Mouse (Mus musculus) liver, embryonic 12.5 days (tissue): ENCODE data around the gene Csnk1d. TPM values are rescaled to one million over a fixed set of nuclear protein-coding genes. Genes with fewer than 3 reads are reported as not detected.

Source experiments
- ATAC-seq: fragments of 200-750 bp; cut with Nextera tagmentation; 2 replicates; pipeline ENCODE4 v1.8.0; 2017; ENCODE audit warnings: moderate number of reproducible peaks, mild to moderate bottlenecking, moderate library complexity
- H3K27ac ChIP-seq: fragments of 300-500 bp; sonication (generic); 2 replicates; pipeline ENCODE4 v1.5.1; 2016; ENCODE audit warnings: mild to moderate bottlenecking
- H3K27me3 ChIP-seq: fragments of 300-500 bp; sonication (generic); replicated peaks from 2 replicates; pipeline ENCODE4 v1.6.1; 2016; ENCODE audit warnings: mild to moderate bottlenecking, moderate library complexity
- H3K36me3 ChIP-seq: fragments of 300-500 bp; sonication (generic); 2 replicates; pipeline ENCODE4 v1.6.1; 2016; ENCODE audit warnings: mild to moderate bottlenecking, moderate library complexity
- H3K4me1 ChIP-seq: fragments of 300-500 bp; sonication (generic); 2 replicates; pipeline ENCODE4 v1.6.1; 2016
- H3K4me2 ChIP-seq: fragments of 300-500 bp; sonication (generic); 2 replicates; pipeline ENCODE4 v1.6.1; 2016; ENCODE audit warnings: mild to moderate bottlenecking, moderate library complexity
- H3K4me3 ChIP-seq: fragments of 300-500 bp; sonication (generic); 2 replicates; pipeline ENCODE4 v1.5.1; 2016; ENCODE audit warnings: mild to moderate bottlenecking, moderate library complexity
- H3K9ac ChIP-seq: fragments of 300-500 bp; sonication (generic); 2 replicates; pipeline ENCODE4 v1.6.1; 2016; ENCODE audit warnings: mild to moderate bottlenecking, moderate library complexity
- H3K9me3 ChIP-seq: fragments of 300-500 bp; sonication (generic); replicated peaks from 2 replicates; pipeline ENCODE4 v1.6.1; 2016; ENCODE audit warnings: mild to moderate bottlenecking, moderate library complexity
- WGBS: fragments of 180-500 bp; shearing (Covaris S2); methylation state at CpG from one replicate; pipeline ENCODE4 v1.1.7; 2016; ENCODE audit not compliant: insufficient replicate concordance; 5-methylcytosine and 5-hydroxymethylcytosine counted together
- polyA plus RNA-seq: library from polyadenylated mRNA; unstranded; fragments of >200 nt; fragmentation: Nextera tagmentation; extraction: Ambion mirVana; gene quantifications from 2 replicates; pipeline ENCODE4 v1.2.1, GENCODE M21; 2016

Csnk1d gene
- polyA plus RNA-seq = 58.4 and 61.1 TPM in 2 replicates

- peaks cover 79% of the 10 kb centered on the region for H3K4me1 ChIP-seq
- peak; percentile 80 for ATAC-seq
- H3K4me2 ChIP-seq = peak within 1 kb of the TSS; percentile 89
- peak within 1 kb of the TSS; percentile 100 for H3K9ac ChIP-seq
- no peaks in the 10 kb centered on the region for H3K9me3 ChIP-seq
- H3K4me3 ChIP-seq = peak within 1 kb of the TSS; percentile 100
- H3K36me3 ChIP-seq = peaks cover 23% of the 10 kb centered on the region
- H3K27ac ChIP-seq = peak within 1 kb of the TSS; percentile 97
- no peaks in the 10 kb centered on the region for H3K27me3 ChIP-seq
- under 1% methylated on average over 58 of the region's 59 CpGs for WGBS
Observed at GRCm38 (mm10) chr11:120990951-120991526, at the start of gene Csnk1d. Gene Csnk1d, minus strand, starts transcription at chr11:120991330.

GRCm38 (mm10) chr11:121039302-121039701, 48.2 kb upstream of the Csnk1d start, which contains the start of gene Cd7:
Gene Cd7, minus strand, starts transcription at chr11:121039418.
- no peak within 1 kb of the TSS for H3K9ac ChIP-seq
- no peak within 1 kb of the TSS for H3K4me3 ChIP-seq
- H3K36me3 ChIP-seq = no peaks in the 10 kb centered on the region
- H3K27ac ChIP-seq = no peak within 1 kb of the TSS
- no peak for ATAC-seq
- H3K9me3 ChIP-seq = no peaks in the 10 kb centered on the region
- H3K4me1 ChIP-seq = no peaks in the 10 kb centered on the region
- H3K4me2 ChIP-seq = no peak within 1 kb of the TSS
- 41% methylated on average over 5 of the region's 5 CpGs for WGBS
- H3K27me3 ChIP-seq = peaks cover 38% of the 10 kb centered on the region

GRCm38 (mm10) chr11:121038366-121039240, 47.5 kb upstream of the Csnk1d start:
- H3K4me1 ChIP-seq = no peaks in the 10 kb centered on the region
- no peak overlapping the region for H3K4me2 ChIP-seq
- ATAC-seq = no peak
- H3K27me3 ChIP-seq = peaks cover 43% of the 10 kb centered on the region
- H3K27ac ChIP-seq = no peak overlapping the region
- no peak overlapping the region for H3K4me3 ChIP-seq
- H3K9me3 ChIP-seq = no peaks in the 10 kb centered on the region
- 68% methylated on average over 11 of the region's 11 CpGs for WGBS
- no peaks in the 10 kb centered on the region for H3K36me3 ChIP-seq
- no peak overlapping the region for H3K9ac ChIP-seq

GRCm38 (mm10) chr11:121033118-121033517, 42.0 kb upstream of the Csnk1d start:
- WGBS = 41% methylated on average over 5 of the region's 5 CpGs
- H3K4me2 ChIP-seq = no peak overlapping the region
- no peak overlapping the region for H3K9ac ChIP-seq

GRCm38 (mm10) chr11:121027259-121027658, 36.1 kb upstream of the Csnk1d start:
- H3K36me3 ChIP-seq = no peaks in the 10 kb centered on the region
- H3K27me3 ChIP-seq = peaks cover 9% of the 10 kb centered on the region; the same call in 1 of the 2 replicates
- no peak overlapping the region for H3K27ac ChIP-seq
- no peaks in the 10 kb centered on the region for H3K9me3 ChIP-seq
- H3K4me3 ChIP-seq = no peak overlapping the region
- 23% methylated on average over 7 of the region's 7 CpGs for WGBS
- no peak overlapping the region for H3K9ac ChIP-seq
- ATAC-seq = no peak; the same call in 1 of the 2 replicates
- no peak overlapping the region for H3K4me2 ChIP-seq
- peaks cover 13% of the 10 kb centered on the region for H3K4me1 ChIP-seq

More at GRCm38 (mm10) chr11:121033118-121033517, 42.0 kb upstream of the Csnk1d start:
- Histone ChIP-seq H3K27ac (no peak overlapping the region), H3K4me3 (no peak overlapping the region), H3K4me1 (no peaks in the 10 kb centered on the region), H3K27me3 (peaks cover 38% of the 10 kb centered on the region; the same call in 1 of the 2 replicates), H3K36me3 (no peaks in the 10 kb centered on the region), H3K9me3 (no peaks in the 10 kb centered on the region)
- ATAC-seq = no peak

- Histone ChIP-seq H3K27me3 (peaks cover 9% of the 10 kb centered on the region; the same call in 1 of the 2 replicates), H3K27ac (no peak overlapping the region), H3K9ac (no peak overlapping the region), H3K4me2 (no peak overlapping the region), H3K36me3 (no peaks in the 10 kb centered on the region), H3K4me3 (no peak overlapping the region), H3K4me1 (peaks cover 13% of the 10 kb centered on the region), H3K9me3 (no peaks in the 10 kb centered on the region)
- WGBS = 24% methylated on average over 6 of the region's 6 CpGs
- no peak for ATAC-seq
Observed at GRCm38 (mm10) chr11:121024163-121024562, 33.0 kb upstream of the Csnk1d start.

- ATAC-seq = no peak
- 0 out of 2 replicates have a peak, but pooled peaks cover 4% of the 10 kb centered on the region for H3K4me1 ChIP-seq
- no peak overlapping the region for H3K4me2 ChIP-seq
- H3K36me3 ChIP-seq = no peaks in the 10 kb centered on the region
- H3K27me3 ChIP-seq = peaks cover 18% of the 10 kb centered on the region; the same call in 1 of the 2 replicates
- no peak overlapping the region for H3K4me3 ChIP-seq
- no peak overlapping the region for H3K9ac ChIP-seq
- no peaks in the 10 kb centered on the region for H3K9me3 ChIP-seq
- WGBS = 66% methylated on average over 5 of the region's 5 CpGs
- no peak overlapping the region for H3K27ac ChIP-seq
Observed at GRCm38 (mm10) chr11:121019501-121019900, 28.4 kb upstream of the Csnk1d start.

GRCm38 (mm10) chr11:121017703-121018102, 26.6 kb upstream of the Csnk1d start:
- ATAC-seq = peak; percentile 51; the same call in 1 of the 2 replicates
- Histone ChIP-seq H3K27ac (no peak overlapping the region), H3K4me1 (no peaks in the 10 kb centered on the region), H3K9ac (no peak overlapping the region), H3K4me3 (no peak overlapping the region), H3K9me3 (no peaks in the 10 kb centered on the region), H3K4me2 (no peak overlapping the region), H3K27me3 (peaks cover 32% of the 10 kb centered on the region; the same call in 1 of the 2 replicates), H3K36me3 (no peaks in the 10 kb centered on the region)
- WGBS = 19% methylated on average over 3 of the region's 3 CpGs

GRCm38 (mm10) chr11:121015472-121015871, 24.3 kb upstream of the Csnk1d start:
- no peak overlapping the region for H3K27ac ChIP-seq
- H3K4me3 ChIP-seq = no peak overlapping the region
- H3K36me3 ChIP-seq = no peaks in the 10 kb centered on the region
- H3K27me3 ChIP-seq = peaks cover 25% of the 10 kb centered on the region; the same call in 1 of the 2 replicates
- H3K9ac ChIP-seq = no peak overlapping the region
- no peaks in the 10 kb centered on the region for H3K9me3 ChIP-seq
- H3K4me1 ChIP-seq = 0 out of 2 replicates have a peak, but pooled peaks cover 2% of the 10 kb centered on the region
- 47% methylated on average over 6 of the region's 6 CpGs for WGBS
- no peak for ATAC-seq
- H3K4me2 ChIP-seq = no peak overlapping the region

- Histone ChIP-seq H3K9me3 (no peaks in the 10 kb centered on the region), H3K4me1 (peaks cover 8% of the 10 kb centered on the region; the same call in 1 of the 2 replicates), H3K9ac (no peak overlapping the region), H3K4me2 (peak overlapping the region; percentile 14; the same call in 1 of the 2 replicates), H3K4me3 (no peak overlapping the region), H3K27ac (no peak overlapping the region), H3K36me3 (no peaks in the 10 kb centered on the region), H3K27me3 (peaks cover 25% of the 10 kb centered on the region; the same call in 1 of the 2 replicates)
- ATAC-seq = no peak
- 50% methylated on average over 19 of the region's 19 CpGs for WGBS
Observed at GRCm38 (mm10) chr11:121014896-121015300, 23.8 kb upstream of the Csnk1d start.

- H3K9me3 ChIP-seq = no peaks in the 10 kb centered on the region
- no peaks in the 10 kb centered on the region for H3K36me3 ChIP-seq
- no peak overlapping the region for H3K4me3 ChIP-seq
- ATAC-seq = no peak
- peaks cover 9% of the 10 kb centered on the region; the same call in 1 of the 2 replicates for H3K4me1 ChIP-seq
- WGBS = 69% methylated on average over 7 of the region's 7 CpGs
- H3K9ac ChIP-seq = no peak overlapping the region
- peaks cover 23% of the 10 kb centered on the region; the same call in 1 of the 2 replicates for H3K27me3 ChIP-seq
- no peak overlapping the region for H3K4me2 ChIP-seq
- H3K27ac ChIP-seq = no peak overlapping the region
Observed at GRCm38 (mm10) chr11:121013656-121014055, 22.5 kb upstream of the Csnk1d start.
